Mouse (Mus musculus) neutrophil, adult 5-6 weeks (primary cell): Measurements from ENCODE around the gene Cfap58. TPM values are rescaled to one million over a fixed set of nuclear protein-coding genes. Genes with fewer than 3 reads are reported as not detected.
A peak's percentile ranks its signal among the peaks of the same experiment; 100 is the strongest.

Source experiments
- ATAC-seq: fragments of 151-379, 151-347 bp; 2 replicates; pipeline ENCODE4 v1.8.0; 2017; ENCODE audit warnings: mild to moderate bottlenecking, moderate TSS enrichment; ENCODE audit not compliant: insufficient number of reproducible peaks, poor library complexity, low FRiP score, severe bottlenecking; ENCODE audit errors: extremely low read depth
- total RNA-seq: library from RNA; stranded (forward); fragments of 200-1000 nt; gene quantifications from 2 replicates; pipeline ENCODE4 v1.2.3, GENCODE M21; 2017

Cfap58 gene
- total RNA-seq, 1 experiment from 2014 or later: not detected

GRCm38 (mm10) chr19:47913344-47913743 lies 24.1 kb upstream of the Cfap58 start:
- ATAC-seq: no peak

GRCm38 (mm10) chr19:47914191-47914590 lies 23.3 kb upstream of the Cfap58 start:
- no peak for ATAC-seq

- peak; percentile 77 for ATAC-seq
Observed at GRCm38 (mm10) chr19:47915251-47915650, 22.2 kb upstream of the Cfap58 start.

- no peak for ATAC-seq
Observed at GRCm38 (mm10) chr19:47917396-47917795, 20.1 kb upstream of the Cfap58 start.

- ATAC-seq: no peak
Observed at GRCm38 (mm10) chr19:47918016-47918415, 19.5 kb upstream of the Cfap58 start.

- peak; percentile 27; the same call in 1 of the 2 replicates for ATAC-seq
Observed at GRCm38 (mm10) chr19:47918455-47919101, 18.9 kb upstream of the Cfap58 start.

- ATAC-seq: peak; percentile 49
Observed at GRCm38 (mm10) chr19:47919126-47919965, 18.1 kb upstream of the Cfap58 start, which contains the start of the genes Cfap43 and Itprip. Gene Cfap43 (minus strand): TSS chr19:47919287. Gene Itprip (minus strand): TSS chr19:47919299.

- ATAC-seq: no peak
Observed at GRCm38 (mm10) chr19:47919966-47920375, 17.5 kb upstream of the Cfap58 start.

GRCm38 (mm10) chr19:47925819-47926218 lies 11.7 kb upstream of the Cfap58 start:
- no peak for ATAC-seq

GRCm38 (mm10) chr19:47927032-47927431 lies 10.4 kb upstream of the Cfap58 start:
- ATAC-seq: no peak

GRCm38 (mm10) chr19:47929043-47929442 lies 8.4 kb upstream of the Cfap58 start:
- no peak for ATAC-seq

- peak; percentile 90 for ATAC-seq
Observed at GRCm38 (mm10) chr19:47931982-47932638, 5.4 kb upstream of the Cfap58 start.

- no peak for ATAC-seq
Observed at GRCm38 (mm10) chr19:47934146-47934545, 3.3 kb upstream of the Cfap58 start.

- ATAC-seq: no peak
Observed at GRCm38 (mm10) chr19:47934636-47935238, 2.7 kb upstream of the Cfap58 start.

GRCm38 (mm10) chr19:47935530-47935929 lies 1.9 kb upstream of the Cfap58 start:
- ATAC-seq: no peak

GRCm38 (mm10) chr19:47936490-47936889 lies 985 bp upstream of the Cfap58 start:
- no peak for ATAC-seq

- ATAC-seq: no peak
Observed at GRCm38 (mm10) chr19:47936938-47937337, 537 bp upstream of the Cfap58 start.

- no peak for ATAC-seq
Observed at GRCm38 (mm10) chr19:47939361-47939760, 1.9 kb downstream of the Cfap58 start.

GRCm38 (mm10) chr19:47946821-47947465 lies 9.5 kb downstream of the Cfap58 start:
- no peak for ATAC-seq
